Mouse (Mus musculus) c-Kit-negative CD71-positive TER-119-positive erythroid progenitor cells, embryonic 14.5 days (primary cell): ENCODE results near the gene Lamtor1.

Experiments
- DNase-seq: peaks from one replicate; pipeline ENCODE4 v3.0.0-alpha.2; 2013; ENCODE audit warnings: low read depth, low spot score

Lamtor1 gene

GRCm38 (mm10) chr7:101905561-101906286 is at the start of gene Lamtor1:
Lamtor1 (plus strand) TSS chr7:101905904.
- peak; percentile 98 for DNase-seq

GRCm38 (mm10) chr7:101857094-101857493 is 48.6 kb upstream of the Lamtor1 start, which contains the start of gene Folr2:
Folr2 (minus strand) TSS chr7:101857194.
- no peak for DNase-seq

- DNase-seq: no peak
Observed at GRCm38 (mm10) chr7:101858362-101858761, 47.3 kb upstream of the Lamtor1 start.

DNA sequence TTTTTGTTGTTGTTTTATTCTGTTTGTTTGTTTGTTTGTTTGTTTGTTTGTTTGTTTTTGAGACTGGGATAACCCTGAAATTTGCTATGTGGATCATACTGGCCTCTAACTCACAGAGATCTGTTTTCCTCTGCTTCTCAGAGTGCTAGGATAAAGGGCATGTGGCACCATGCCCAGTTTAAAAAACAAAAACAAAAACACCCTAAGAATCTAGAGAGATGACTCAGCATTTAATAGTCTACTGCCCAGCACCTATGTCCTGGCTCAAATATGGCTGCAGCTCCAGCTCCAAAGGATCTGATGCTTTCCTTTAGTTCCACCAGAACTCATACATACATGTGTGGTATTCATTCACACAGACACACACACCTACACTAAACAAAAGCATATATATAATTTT is 44.7 kb upstream of the Lamtor1 start:
- no peak for DNase-seq

GRCm38 (mm10) chr7:101862291-101862690 is 43.4 kb upstream of the Lamtor1 start:
- no peak for DNase-seq

DNA sequence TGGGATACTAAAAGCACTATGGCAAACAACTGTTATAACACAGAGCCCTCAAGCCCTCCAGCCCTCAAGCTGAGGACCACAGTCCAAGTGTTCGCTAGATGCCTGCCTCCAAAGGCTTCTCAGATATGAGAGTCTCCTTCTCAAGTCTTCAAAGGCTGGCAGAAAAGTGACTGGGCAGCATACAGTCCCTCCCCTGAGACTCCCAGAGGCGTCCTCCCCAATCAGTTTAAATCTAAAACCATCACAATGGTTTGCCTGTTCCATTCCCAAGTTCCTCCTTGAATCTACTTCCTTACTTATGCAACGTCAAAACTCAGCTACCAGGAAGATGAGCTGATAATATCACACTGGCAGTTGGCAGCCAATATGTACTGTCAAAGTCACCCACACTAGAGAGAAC is 42.3 kb upstream of the Lamtor1 start, which contains the start of gene Anapc15:
TSS of gene Anapc15 (plus strand) at position 301 of the 400 bp plus-strand sequence.
- DNase-seq: no peak

GRCm38 (mm10) chr7:101866491-101867265 is 39.0 kb upstream of the Lamtor1 start:
- no peak for DNase-seq

DNA sequence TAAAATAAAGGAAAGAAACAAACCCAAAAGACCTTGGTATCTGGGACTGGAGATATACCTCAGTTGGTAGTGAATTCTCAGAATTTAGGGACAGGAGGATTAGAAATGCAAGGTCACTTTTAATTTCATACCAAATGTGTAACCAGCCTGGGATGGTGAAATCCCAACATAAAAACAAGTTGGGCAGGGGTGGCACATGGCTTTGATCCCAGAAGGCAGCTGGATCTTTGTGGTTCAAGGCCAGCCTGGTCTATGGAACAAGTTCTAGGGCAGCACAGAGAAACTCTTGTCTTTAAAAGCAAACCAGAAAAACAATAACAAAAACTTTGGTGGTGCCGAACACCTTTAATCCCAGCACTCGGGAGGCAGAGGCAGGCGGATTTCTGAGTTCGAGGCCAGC is 38.2 kb upstream of the Lamtor1 start:
- DNase-seq: no peak

DNA sequence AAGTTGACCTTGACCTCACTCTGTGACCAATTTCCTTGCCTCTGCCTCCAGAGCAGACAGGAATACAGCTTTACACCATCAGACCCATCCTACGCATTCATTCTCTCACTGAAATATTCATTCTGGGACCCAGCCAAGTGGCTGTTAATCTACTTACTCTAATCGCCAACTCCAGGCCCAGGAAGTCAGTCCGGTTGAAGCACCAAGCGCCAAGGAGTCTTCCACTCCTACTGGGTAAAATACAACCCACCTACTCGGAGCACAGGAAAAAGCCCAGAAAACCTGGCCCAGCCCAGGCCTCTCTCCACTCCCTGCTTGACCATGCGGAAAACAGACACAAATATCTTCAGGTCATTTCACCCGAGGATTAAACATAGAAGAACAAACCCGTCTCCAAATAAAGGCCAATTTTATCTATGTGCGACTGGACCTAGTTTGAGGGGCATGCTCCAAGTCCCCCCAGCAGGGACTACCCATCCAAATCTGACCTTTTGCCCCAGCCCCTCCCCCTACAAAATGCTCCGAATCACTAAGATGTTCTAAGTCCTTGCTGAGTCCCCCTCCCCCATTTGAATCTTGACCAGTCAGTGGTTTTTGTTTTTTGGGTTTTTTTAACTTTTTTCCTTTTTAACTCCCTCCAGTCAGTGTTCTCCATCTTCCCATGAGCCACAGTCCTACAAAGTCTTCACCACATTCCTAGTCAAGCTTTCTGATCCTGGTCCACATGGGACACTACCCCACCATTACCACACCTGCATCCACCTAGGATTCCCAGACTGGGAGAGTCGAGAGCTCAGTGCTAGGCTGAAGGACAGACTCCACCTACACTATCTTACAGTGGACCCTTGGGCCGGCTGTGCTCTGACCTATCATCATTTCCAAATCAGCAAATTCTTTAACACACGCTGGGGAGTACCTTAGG is 37.2 kb upstream of the Lamtor1 start:
- no peak for DNase-seq

DNA sequence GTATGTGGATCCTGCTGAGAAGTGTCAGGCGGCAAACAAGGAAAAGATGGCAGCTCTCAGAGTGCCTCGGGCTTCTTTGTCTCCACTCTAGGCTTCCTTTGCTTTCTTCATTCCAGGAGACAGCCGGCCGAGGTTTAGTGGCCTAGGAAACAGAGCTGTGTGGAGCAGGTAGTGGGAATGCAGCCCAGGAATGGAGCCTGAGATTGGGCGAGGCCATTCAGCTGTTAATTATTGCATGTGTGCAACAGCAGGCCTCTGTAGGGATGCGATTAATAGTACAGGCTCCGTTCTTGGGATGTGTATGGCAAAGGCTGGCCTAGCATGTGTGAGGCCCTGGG is 36.6 kb upstream of the Lamtor1 start:
- no peak for DNase-seq

DNA sequence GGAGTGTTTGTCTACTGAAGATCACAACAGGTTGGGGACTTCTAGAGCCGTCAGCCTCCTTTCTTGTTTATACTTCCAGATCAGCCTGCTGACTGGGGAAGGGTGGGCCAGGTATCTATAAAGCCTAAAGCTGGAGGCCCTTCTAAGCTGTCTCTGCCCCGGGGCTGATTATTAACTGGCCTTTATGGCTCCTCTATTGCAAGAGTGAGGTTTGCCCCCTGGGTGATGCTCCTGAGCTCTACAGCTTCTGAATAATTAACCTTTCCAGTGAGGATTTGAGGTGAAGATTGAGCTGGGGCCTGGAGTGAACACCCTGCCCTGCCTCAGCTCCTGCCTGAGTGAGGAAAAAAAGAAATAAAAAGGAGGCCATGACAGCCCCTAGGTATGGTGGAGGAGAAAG is 35.1 kb upstream of the Lamtor1 start, which contains the start of gene Folr1:
TSS of gene Folr1 (minus strand) at position 160 of the 400 bp plus-strand sequence.
- no peak for DNase-seq

DNA sequence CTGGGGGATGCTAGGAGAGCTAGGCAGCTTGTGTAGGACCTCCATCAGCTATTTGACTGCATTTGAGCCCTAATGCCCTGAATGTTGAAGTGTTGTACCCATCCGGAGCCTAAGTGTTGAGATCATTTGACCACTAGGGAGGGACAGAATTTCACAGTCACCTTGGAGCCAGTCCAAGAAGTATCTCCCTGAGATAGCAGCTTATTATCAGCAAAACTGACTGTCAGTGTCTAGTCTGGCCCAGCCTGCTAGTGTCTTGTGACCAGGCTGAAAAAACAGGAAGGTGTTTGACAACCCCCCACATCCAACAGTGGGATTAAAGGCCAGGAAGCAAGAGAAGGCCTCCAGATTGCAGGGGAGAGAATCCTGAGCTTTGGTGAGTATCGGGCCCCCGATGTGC is 34.4 kb upstream of the Lamtor1 start:
- DNase-seq: no peak

GRCm38 (mm10) chr7:101875978-101876377 is 29.7 kb upstream of the Lamtor1 start:
- no peak for DNase-seq

GRCm38 (mm10) chr7:101880855-101881254 is 24.8 kb upstream of the Lamtor1 start:
- DNase-seq: no peak

DNA sequence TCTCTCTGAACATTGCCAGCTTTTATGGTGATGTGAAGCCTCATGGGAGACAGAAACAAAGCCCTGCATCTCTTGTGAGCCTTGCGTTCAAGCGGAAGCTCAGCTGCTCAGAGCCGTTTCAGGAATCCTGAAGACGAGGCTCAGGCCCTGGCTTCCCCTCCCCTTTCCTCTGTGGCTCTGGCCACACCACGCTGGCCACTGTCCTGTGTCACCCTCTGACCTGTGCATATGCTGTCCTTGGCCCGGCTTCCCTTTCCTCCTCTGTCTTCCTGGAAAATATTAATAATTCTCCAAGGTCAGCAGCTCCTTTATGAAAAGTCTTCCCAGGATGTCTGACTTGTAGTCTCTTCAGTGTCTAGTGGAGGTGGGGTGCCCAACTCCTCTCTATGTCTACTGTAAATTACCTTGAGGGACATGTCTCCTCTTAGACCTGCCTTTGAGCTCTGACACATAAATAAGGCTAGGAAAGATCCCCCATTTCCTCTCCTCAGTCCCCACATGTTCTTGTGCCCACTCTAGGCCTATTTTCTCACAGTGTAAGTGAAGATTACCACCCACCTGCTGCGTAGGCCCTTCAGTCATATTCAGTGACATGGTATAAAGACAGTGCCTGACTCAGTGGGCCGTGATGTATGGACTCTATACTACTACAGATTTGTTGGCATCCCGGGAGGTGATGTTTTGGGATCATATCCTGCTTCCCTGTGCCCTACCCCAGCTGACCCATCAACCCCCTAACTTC is 23.1 kb upstream of the Lamtor1 start:
- DNase-seq: no peak

DNA sequence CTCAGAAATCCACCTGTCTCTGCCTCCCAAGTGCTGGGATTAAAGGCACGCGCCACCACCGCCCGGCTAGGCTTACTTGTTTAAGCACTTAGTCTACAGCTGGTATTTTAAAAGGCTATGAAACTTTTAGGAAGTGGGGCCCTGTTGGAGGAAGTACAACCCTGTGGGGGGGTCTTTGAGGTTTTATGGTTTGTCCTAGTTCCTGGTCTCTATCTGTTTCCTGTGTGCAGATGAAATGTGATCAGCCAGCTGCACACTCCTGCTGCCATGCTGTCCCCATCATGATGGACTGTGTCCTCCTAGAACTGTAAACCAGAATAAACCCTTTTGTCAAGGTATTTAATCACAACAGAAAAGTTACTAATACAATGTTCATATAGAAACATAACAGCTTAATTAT is 21.5 kb upstream of the Lamtor1 start:
- no peak for DNase-seq

DNA sequence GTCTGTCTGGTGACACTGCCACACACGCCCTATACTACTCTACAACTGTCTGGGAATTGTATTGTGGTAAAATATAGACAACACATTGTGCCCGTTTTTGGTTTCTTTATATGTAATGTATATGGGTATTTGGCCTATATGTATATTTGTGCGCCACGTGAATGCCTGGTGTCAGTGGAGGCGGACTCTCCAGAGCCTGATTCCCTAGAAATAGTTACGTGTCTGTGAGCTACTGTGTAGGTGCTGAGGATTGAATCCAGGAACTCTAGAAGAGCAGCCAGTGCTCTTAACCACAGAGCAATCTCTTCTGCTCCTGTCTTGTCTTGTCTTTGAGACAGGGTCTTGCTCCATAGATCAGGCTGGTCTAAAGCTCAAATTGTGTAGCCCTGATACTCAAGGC is 19.4 kb upstream of the Lamtor1 start:
- DNase-seq: no peak

DNA sequence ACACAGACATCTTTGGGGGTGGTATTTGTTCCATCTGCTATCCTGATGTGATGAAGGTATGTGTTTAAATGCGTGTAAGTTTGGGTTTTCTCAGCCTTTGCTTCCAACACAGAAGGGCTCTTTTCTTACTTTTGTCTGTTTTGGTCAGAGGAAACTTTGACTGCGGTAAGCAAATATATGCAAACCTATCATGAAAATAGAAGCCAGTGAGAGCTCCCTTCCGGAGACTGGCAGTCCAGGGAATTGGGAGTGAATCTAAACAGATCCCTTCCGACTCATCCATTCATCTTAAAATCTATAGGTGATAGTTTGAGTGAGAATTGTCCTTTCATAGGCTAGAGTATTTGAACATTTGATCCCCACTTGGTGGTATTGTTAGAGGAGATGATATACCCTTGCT is 17.2 kb upstream of the Lamtor1 start:
- no peak for DNase-seq

GRCm38 (mm10) chr7:101895695-101896094 is 10.0 kb upstream of the Lamtor1 start:
- DNase-seq: no peak

GRCm38 (mm10) chr7:101896104-101897066 is 9.3 kb upstream of the Lamtor1 start:
- DNase-seq: peak; percentile 98
